Mouse (Mus musculus): ENCODE data around the gene Slc44a3. TPM values are rescaled to one million over a fixed set of nuclear protein-coding genes. Genes with fewer than 3 reads are reported as not detected.

Gene Slc44a3
- total RNA-seq, 2 experiments from 2014 or later = not detected

- no peak for DNase-seq (ENCODE audit: low spot score in 2 of 2)
- Histone ChIP-seq H3K4me3 (no peak overlapping the region), H3K27ac (no peak overlapping the region)
- no peak for TF ChIP-seq CTCF (conservative IDR thresholded peaks at IDR 0.05)
These were observed 113.3 kb downstream of the Slc44a3 start for GRCm38 (mm10) chr3:121418850-121419435.

GRCm38 (mm10) chr3:121418251-121418601 is 114.0 kb downstream of the Slc44a3 start:
- no peak overlapping the region for H3K4me3 ChIP-seq
- no peak for DNase-seq (ENCODE audit: low spot score in 2 of 2)
- H3K27ac ChIP-seq = no peak overlapping the region
- no peak for TF ChIP-seq CTCF (conservative IDR thresholded peaks at IDR 0.05)

- DNase-seq (ENCODE audit: low spot score in 2 of 2) = no peak
- H3K27ac ChIP-seq = no peak overlapping the region
- H3K4me3 ChIP-seq = no peak overlapping the region
- no peak for TF ChIP-seq CTCF (conservative IDR thresholded peaks at IDR 0.05)
These were observed 114.6 kb downstream of the Slc44a3 start for GRCm38 (mm10) chr3:121417379-121418250.

GRCm38 (mm10) chr3:121416171-121417154 is 115.7 kb downstream of the Slc44a3 start:
- no peak for TF ChIP-seq CTCF (conservative IDR thresholded peaks at IDR 0.05)
- DNase-seq (ENCODE audit: low spot score in 2 of 2) = no peak
- no peak overlapping the region for H3K27ac ChIP-seq
- no peak overlapping the region for H3K4me3 ChIP-seq

GRCm38 (mm10) chr3:121411450-121411849 is 120.8 kb downstream of the Slc44a3 start:
- no peak for TF ChIP-seq CTCF (conservative IDR thresholded peaks at IDR 0.05)
- no peak overlapping the region for H3K4me3 ChIP-seq
- DNase-seq (ENCODE audit: low spot score in 2 of 2) = no peak
- no peak overlapping the region for H3K27ac ChIP-seq

Other genes starting within 250 kb of the Slc44a3 start
- gene Tmem56, start 249.3 kb downstream of the Slc44a3 start, total RNA-seq (2021) = 10 to 100 TPM; 30.6 to 31.1 TPM
- gene Alg14, start 240.6 kb downstream of the Slc44a3 start, total RNA-seq (2021) = 10 to 100 TPM in 1 of 2 experiments, 1 to 10 TPM in 1; 9.8 to 13.6 TPM
- gene Cnn3, start 105.9 kb downstream of the Slc44a3 start, total RNA-seq (2021) = 100 to 1,000 TPM in 1 of 2 experiments, 10 to 100 TPM in 1; 100.0 to 108 TPM
- not detected for gene 4930432M17Rik, start 138.4 kb upstream of the Slc44a3 start, total RNA-seq (2021)
- gene F3, start 191.1 kb upstream of the Slc44a3 start, total RNA-seq (2021) = 10 to 100 TPM; 52.6 to 68.0 TPM

Measured in layer of hippocampus, adult 2 months (tissue).